Mouse (Mus musculus) heart, embryonic 13.5 days (tissue): ENCODE data around the gene Ank3. TPM values are rescaled to one million over a fixed set of nuclear protein-coding genes. Genes with fewer than 3 reads are reported as not detected.

Experiments used
- ATAC-seq: fragments of 200-750 bp; cut with Nextera tagmentation; 2 replicates; pipeline ENCODE4 v1.8.0; 2017; ENCODE audit warnings: moderate TSS enrichment; ENCODE audit not compliant: insufficient number of reproducible peaks, low FRiP score, low TSS enrichment; ENCODE audit errors: extremely low read depth
- H3K27ac ChIP-seq: fragments of 300-500 bp; sonication (generic); replicated peaks from 2 replicates; pipeline ENCODE4 v1.5.1; 2015; ENCODE audit warnings: moderate library complexity, mild to moderate bottlenecking, inconsistent platforms
- H3K27me3 ChIP-seq: fragments of 300-500 bp; sonication (generic); replicated peaks from 2 replicates; pipeline ENCODE4 v1.6.1; 2015; ENCODE audit warnings: mild to moderate bottlenecking, inconsistent platforms
- H3K36me3 ChIP-seq: fragments of 300-500 bp; sonication (generic); 2 replicates; pipeline ENCODE4 v1.6.1; 2015; ENCODE audit warnings: mild to moderate bottlenecking, inconsistent platforms
- H3K4me1 ChIP-seq: fragments of 300-500 bp; sonication (generic); 2 replicates; pipeline ENCODE4 v1.6.1; 2015; ENCODE audit warnings: inconsistent platforms
- H3K4me2 ChIP-seq: fragments of 300-500 bp; sonication (generic); 2 replicates; pipeline ENCODE4 v1.6.1; 2015; ENCODE audit warnings: inconsistent platforms, mild to moderate bottlenecking, moderate library complexity
- H3K4me3 ChIP-seq: fragments of 300-500 bp; sonication (generic); 2 replicates; pipeline ENCODE4 v1.5.1; 2015; ENCODE audit warnings: moderate library complexity, mild to moderate bottlenecking, inconsistent platforms
- H3K9ac ChIP-seq: fragments of 300-500 bp; sonication (generic); 2 replicates; pipeline ENCODE4 v1.6.1; 2015; ENCODE audit warnings: inconsistent platforms, mild to moderate bottlenecking, moderate library complexity
- H3K9me3 ChIP-seq: fragments of 300-500 bp; sonication (generic); 2 replicates; pipeline ENCODE4 v1.6.1; 2016; ENCODE audit warnings: inconsistent platforms
- WGBS: fragments of 180-500 bp; shearing (Covaris S2); methylation state at CpG from one replicate; pipeline ENCODE4 v1.1.7; 2015; ENCODE audit warnings: mixed read lengths; 5-methylcytosine and 5-hydroxymethylcytosine counted together
- polyA plus RNA-seq: library from polyadenylated mRNA; unstranded; fragments of >200 nt; fragmentation: Nextera tagmentation; extraction: Ambion mirVana; gene quantifications from 2 replicates; pipeline ENCODE4 v1.2.1, GENCODE M21; 2015

Ank3 gene
- polyA plus RNA-seq, 1 experiment from 2014 or later: 30.8 TPM

GRCm38 (mm10) chr10:69521977-69522376 is 123.4 kb downstream of the Ank3 start:
- H3K9me3 ChIP-seq: peaks cover 3% of the 10 kb centered on the region; the same call in 1 of the 2 replicates
- H3K27me3 ChIP-seq: no peaks in the 10 kb centered on the region
- H3K4me3 ChIP-seq: no peak overlapping the region
- WGBS: 78% methylated on average over 4 of the region's 4 CpGs
- no peak overlapping the region for H3K27ac ChIP-seq
- no peaks in the 10 kb centered on the region for H3K4me1 ChIP-seq
- H3K9ac ChIP-seq: no peak overlapping the region
- no peak for ATAC-seq
- H3K36me3 ChIP-seq: no peaks in the 10 kb centered on the region
- no peak overlapping the region for H3K4me2 ChIP-seq

GRCm38 (mm10) chr10:69523202-69523601 is 124.6 kb downstream of the Ank3 start:
- Histone ChIP-seq H3K9ac (no peak overlapping the region), H3K4me3 (no peak overlapping the region), H3K27ac (no peak overlapping the region), H3K27me3 (no peaks in the 10 kb centered on the region), H3K4me2 (no peak overlapping the region), H3K4me1 (no peaks in the 10 kb centered on the region), H3K9me3 (peaks cover 1% of the 10 kb centered on the region; the same call in 1 of the 2 replicates), H3K36me3 (no peaks in the 10 kb centered on the region)
- no peak for ATAC-seq
- WGBS: 67% methylated on average over 3 of the region's 3 CpGs

DNA sequence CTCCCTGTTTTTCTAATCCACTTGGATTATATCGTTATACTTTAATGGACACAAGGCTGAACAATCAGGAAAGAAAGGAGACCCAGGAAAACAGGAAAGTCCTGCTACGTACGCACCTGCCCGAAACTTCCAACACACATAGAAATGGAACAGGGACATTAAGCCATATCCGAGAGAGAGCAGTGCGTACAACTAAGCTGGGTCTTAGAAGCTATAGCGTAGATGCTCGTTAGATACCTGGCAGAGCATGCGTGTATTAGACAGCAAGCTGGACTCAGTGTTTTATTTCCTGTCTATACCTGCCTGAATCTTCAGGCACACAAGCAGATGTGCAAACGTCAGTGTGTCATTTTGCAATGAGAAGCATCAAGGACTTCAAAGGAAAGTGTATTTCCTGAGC is 128.7 kb downstream of the Ank3 start:
- no peak overlapping the region for H3K27ac ChIP-seq
- no peak for ATAC-seq
- no peak overlapping the region for H3K4me2 ChIP-seq
- H3K27me3 ChIP-seq: no peaks in the 10 kb centered on the region
- no peak overlapping the region for H3K4me3 ChIP-seq
- H3K36me3 ChIP-seq: no peaks in the 10 kb centered on the region
- peaks cover 5% of the 10 kb centered on the region; the same call in 1 of the 2 replicates for H3K4me1 ChIP-seq
- H3K9ac ChIP-seq: no peak overlapping the region
- 85% methylated on average over 10 of the region's 10 CpGs for WGBS
- no peaks in the 10 kb centered on the region for H3K9me3 ChIP-seq

DNA sequence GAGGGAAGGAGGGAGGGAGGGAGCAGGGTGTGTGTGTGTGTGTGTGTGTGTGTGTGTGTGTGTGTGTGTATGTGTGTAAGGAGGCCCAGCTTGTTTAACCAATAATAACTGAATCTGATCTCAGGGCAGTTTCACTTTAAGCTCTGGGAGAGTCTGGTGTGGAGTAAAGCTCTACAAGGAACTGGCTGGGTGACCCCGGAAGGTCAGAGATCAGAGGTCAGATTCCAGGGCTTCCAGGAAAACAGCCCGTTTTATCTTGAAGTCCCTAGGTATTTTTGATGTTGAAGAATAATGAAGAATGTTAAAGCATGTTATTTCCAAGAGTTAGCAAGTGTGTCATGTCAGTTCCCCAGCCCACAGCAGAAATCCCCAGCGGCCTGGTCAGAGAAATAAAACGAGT is 130.2 kb downstream of the Ank3 start:
- peak overlapping the region; percentile 53 for H3K27ac ChIP-seq
- no peaks in the 10 kb centered on the region for H3K27me3 ChIP-seq
- H3K4me2 ChIP-seq: peak overlapping the region; percentile 47
- ATAC-seq: no peak
- no peaks in the 10 kb centered on the region for H3K9me3 ChIP-seq
- H3K4me1 ChIP-seq: peaks cover 8% of the 10 kb centered on the region
- H3K4me3 ChIP-seq: no peak overlapping the region
- H3K36me3 ChIP-seq: no peaks in the 10 kb centered on the region
- WGBS: 51% methylated on average over 4 of the region's 4 CpGs
- H3K9ac ChIP-seq: no peak overlapping the region

DNA sequence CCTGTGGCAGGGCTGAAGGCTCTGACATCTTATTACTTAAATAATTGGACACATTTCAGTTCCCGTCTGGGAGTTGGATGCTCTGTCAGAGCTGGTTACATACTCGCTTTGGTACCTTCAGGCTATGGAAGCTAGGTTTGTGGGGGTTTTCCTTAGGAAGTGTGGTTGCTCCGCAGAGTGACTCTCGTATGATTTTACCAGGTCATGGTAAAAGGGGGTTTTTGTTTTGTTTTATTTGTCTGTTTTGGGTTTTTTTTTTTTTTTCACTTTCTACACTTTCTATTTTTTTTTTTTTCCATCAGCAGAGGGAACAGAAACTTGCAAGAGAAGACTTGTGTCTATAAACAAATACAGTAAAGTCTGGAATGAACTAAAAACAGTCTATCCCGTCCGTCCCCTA is 131.8 kb downstream of the Ank3 start:
- Histone ChIP-seq H3K4me3 (no peak overlapping the region), H3K4me1 (peaks cover 8% of the 10 kb centered on the region), H3K27ac (0 out of 2 replicates have a peak overlapping the region, but pooled peaks have one; percentile 12), H3K9ac (no peak overlapping the region), H3K36me3 (no peaks in the 10 kb centered on the region), H3K4me2 (no peak overlapping the region), H3K9me3 (no peaks in the 10 kb centered on the region), H3K27me3 (no peaks in the 10 kb centered on the region)
- WGBS: 84% methylated on average over 6 of the region's 6 CpGs
- ATAC-seq: no peak

DNA sequence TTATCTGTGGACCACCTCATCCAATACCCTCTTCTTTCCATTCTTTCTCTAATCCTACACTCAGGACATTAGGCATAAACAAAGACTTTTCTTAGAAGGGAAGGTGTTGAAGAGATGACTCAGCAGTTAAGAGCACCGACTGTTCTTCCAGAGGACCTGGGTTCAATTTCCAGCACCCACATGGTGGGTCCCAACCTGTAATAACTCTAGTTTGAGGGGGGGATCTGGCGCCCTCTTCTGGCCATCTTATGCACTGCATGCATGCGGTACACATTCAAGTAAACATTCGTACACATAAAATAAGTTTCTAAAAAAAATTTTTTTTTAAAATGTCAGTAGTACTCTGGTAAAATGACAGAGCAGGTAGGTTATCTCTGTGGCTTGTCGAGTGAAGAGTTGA is 133.0 kb downstream of the Ank3 start:
- Histone ChIP-seq H3K27me3 (no peaks in the 10 kb centered on the region), H3K4me3 (no peak overlapping the region), H3K36me3 (no peaks in the 10 kb centered on the region), H3K4me1 (peaks cover 15% of the 10 kb centered on the region), H3K9me3 (no peaks in the 10 kb centered on the region), H3K4me2 (no peak overlapping the region), H3K27ac (no peak overlapping the region), H3K9ac (no peak overlapping the region)
- 79% methylated on average over 5 of the region's 5 CpGs for WGBS
- ATAC-seq: no peak

- 80% methylated on average over 10 of the region's 10 CpGs for WGBS
- ATAC-seq: no peak
- H3K4me2 ChIP-seq: no peak overlapping the region
- H3K27me3 ChIP-seq: no peaks in the 10 kb centered on the region
- no peaks in the 10 kb centered on the region for H3K9me3 ChIP-seq
- H3K27ac ChIP-seq: no peak overlapping the region
- H3K9ac ChIP-seq: no peak overlapping the region
- no peaks in the 10 kb centered on the region for H3K36me3 ChIP-seq
- H3K4me1 ChIP-seq: peaks cover 22% of the 10 kb centered on the region
- no peak overlapping the region for H3K4me3 ChIP-seq
Measured at GRCm38 (mm10) chr10:69532169-69532730, 133.7 kb downstream of the Ank3 start.

DNA sequence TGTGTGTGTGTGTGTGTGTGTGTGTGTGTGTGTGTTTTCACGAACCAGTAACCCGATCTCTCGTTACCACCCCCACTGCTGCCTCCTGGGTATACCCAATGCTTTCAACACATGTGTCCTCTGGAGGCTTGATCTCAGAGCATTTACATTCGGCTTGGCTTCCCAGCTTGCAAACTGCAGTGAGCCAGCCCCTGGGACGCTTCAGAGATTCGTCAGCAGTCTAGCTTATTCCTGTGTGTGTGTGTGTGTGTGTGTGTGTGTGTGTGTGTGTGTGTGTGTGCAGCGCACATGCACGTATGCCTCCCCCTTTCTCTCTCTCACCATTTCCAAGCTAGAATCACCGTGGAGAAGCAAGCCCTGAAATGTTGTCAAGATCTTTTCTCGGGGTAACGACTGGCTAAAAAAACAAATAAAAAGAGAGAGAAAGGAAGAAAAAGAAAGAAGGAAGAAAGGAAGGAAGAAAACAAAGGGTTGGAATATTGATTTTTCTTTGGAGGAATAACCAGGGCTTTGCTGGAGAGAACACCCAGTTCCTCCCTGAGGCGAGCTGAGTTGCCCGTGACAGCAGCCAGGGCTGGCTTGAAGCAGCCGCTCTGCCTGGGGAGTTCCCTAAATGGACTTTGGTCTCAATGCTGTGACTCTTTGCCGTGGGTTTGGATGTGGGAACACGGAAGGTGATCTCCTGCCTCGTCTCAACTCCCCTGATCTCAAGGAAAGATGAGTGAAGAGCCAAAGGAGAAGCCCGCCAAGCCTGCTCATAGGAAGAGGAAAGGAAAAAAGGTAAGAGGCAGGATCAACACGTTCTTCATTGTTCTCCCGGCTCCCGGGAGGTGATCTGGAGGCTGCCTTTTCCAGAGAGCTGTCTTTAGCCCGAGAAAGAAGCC is 135.2 kb downstream of the Ank3 start:
- peaks cover 23% of the 10 kb centered on the region for H3K4me1 ChIP-seq
- H3K9ac ChIP-seq: peak overlapping the region; percentile 90
- peak overlapping the region; percentile 74 for H3K4me2 ChIP-seq
- no peaks in the 10 kb centered on the region for H3K27me3 ChIP-seq
- peak; percentile 56; the same call in 1 of the 2 replicates for ATAC-seq
- H3K4me3 ChIP-seq: peak overlapping the region; percentile 62
- H3K36me3 ChIP-seq: no peaks in the 10 kb centered on the region
- no peaks in the 10 kb centered on the region for H3K9me3 ChIP-seq
- H3K27ac ChIP-seq: peak overlapping the region; percentile 93
- 4% methylated on average over 22 of the region's 22 CpGs for WGBS

DNA sequence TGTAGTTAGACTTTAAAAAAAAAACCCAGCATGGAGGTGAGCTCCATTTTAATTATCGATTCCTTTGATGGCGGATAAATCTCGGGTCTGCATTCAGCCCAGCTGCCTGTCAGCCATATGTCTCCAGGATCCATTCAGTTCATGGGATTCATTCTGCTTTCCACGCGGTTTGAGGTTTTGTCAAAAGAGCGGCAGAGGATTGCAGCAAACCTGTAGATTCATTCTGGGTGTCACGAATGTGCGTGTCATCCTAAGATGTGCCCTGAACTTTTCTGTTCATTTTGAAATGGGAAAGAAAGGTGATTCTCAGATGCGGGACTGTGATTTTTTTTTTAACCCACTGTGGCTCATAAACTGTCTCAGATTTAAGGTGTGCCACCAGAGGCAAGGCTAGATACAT is 136.1 kb downstream of the Ank3 start:
- H3K4me3 ChIP-seq: peak overlapping the region; percentile 62
- peak overlapping the region; percentile 74 for H3K4me2 ChIP-seq
- ATAC-seq: no peak
- peaks cover 21% of the 10 kb centered on the region for H3K4me1 ChIP-seq
- no peaks in the 10 kb centered on the region for H3K36me3 ChIP-seq
- no peaks in the 10 kb centered on the region for H3K27me3 ChIP-seq
- H3K27ac ChIP-seq: peak overlapping the region; percentile 93
- peak overlapping the region; percentile 90 for H3K9ac ChIP-seq
- no peaks in the 10 kb centered on the region for H3K9me3 ChIP-seq
- 36% methylated on average over 9 of the region's 9 CpGs for WGBS

DNA sequence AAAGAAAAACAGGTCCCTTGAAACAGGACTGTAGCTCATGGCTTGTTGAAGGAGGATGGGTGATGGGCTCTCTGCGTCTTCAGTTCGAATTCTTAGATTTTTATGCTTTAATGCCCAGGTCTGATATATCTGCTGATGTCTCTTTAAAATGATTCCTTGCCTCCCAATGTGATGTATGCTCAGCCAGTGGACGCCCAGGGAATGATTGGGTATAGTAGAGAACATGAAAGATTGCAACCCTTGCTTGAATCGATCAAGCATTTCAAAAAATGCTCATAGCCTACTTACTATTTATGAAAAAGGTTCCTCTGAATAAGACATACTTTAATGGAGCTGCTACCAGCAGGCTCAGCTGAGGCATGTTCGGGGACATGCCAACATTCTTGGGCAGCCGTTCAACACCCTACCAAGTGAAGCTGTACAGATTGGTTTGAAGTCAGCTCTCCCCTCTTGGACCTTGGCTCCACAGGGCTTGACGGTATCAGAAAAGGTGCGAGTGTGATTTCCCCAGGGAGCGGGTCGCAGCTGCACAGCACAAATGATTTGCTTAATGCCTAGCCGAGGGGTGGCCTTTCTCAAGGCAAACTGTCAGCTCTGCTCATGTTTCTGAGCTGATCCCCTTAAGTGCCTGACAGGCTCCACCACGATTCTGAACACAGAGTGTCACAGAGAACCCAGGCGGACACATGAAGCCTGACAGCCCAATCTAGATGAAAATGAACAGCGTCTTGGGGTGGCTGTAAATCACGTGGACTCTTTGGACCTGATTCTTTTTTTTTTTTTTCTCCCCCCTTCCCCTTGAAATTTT is 136.8 kb downstream of the Ank3 start:
- Histone ChIP-seq H3K9ac (peak overlapping the region; percentile 90), H3K27ac (peak overlapping the region; percentile 93), H3K4me2 (peak overlapping the region; percentile 74), H3K9me3 (no peaks in the 10 kb centered on the region), H3K27me3 (no peaks in the 10 kb centered on the region), H3K4me1 (peaks cover 21% of the 10 kb centered on the region), H3K4me3 (peak overlapping the region; percentile 62), H3K36me3 (no peaks in the 10 kb centered on the region)
- 23% methylated on average over 15 of the region's 15 CpGs for WGBS
- no peak for ATAC-seq

DNA sequence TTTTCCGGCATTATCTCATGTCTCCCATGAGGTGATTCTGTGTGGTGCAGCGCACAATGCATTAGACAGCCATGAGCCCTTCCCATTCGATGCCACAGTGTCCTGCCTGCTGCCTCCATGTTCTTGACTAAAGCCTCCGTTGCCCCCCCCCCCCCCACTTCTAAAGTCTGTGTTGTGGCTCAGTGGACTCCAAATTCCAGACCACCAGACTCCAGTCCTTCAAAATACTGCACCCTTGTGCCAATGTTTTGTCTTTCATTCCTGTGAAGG is 137.3 kb downstream of the Ank3 start:
- no peaks in the 10 kb centered on the region for H3K27me3 ChIP-seq
- no peak for ATAC-seq
- H3K9me3 ChIP-seq: no peaks in the 10 kb centered on the region
- peaks cover 23% of the 10 kb centered on the region for H3K4me1 ChIP-seq
- H3K27ac ChIP-seq: peak overlapping the region; percentile 93
- peak overlapping the region; percentile 74 for H3K4me2 ChIP-seq
- H3K36me3 ChIP-seq: no peaks in the 10 kb centered on the region
- whole genome bisulfite sequencing: 13% methylated on average over 4 of the region's 4 CpGs
- peak overlapping the region; percentile 62 for H3K4me3 ChIP-seq
- H3K9ac ChIP-seq: peak overlapping the region; percentile 90
